Mouse (Mus musculus) liver, embryonic 15.5 days (tissue): ENCODE measurements around the gene Adarb1. TPM values are rescaled to one million over a fixed set of nuclear protein-coding genes. Genes with fewer than 3 reads are reported as not detected.

ENCODE experiments used
- ATAC-seq: fragments of 200-750 bp; cut with Nextera tagmentation; 2 replicates; pipeline ENCODE4 v1.8.0; 2017; ENCODE audit warnings: moderate number of reproducible peaks, mild to moderate bottlenecking, moderate library complexity; ENCODE audit not compliant: insufficient read depth
- H3K27ac ChIP-seq: fragments of 300-500 bp; sonication (generic); replicated peaks from 2 replicates; pipeline ENCODE4 v1.5.1; 2015; ENCODE audit warnings: mild to moderate bottlenecking, inconsistent platforms
- H3K27me3 ChIP-seq: fragments of 300-500 bp; sonication (generic); 2 replicates; pipeline ENCODE4 v1.6.1; 2015; ENCODE audit warnings: mild to moderate bottlenecking, inconsistent platforms
- H3K36me3 ChIP-seq: fragments of 300-500 bp; sonication (generic); replicated peaks from 2 replicates; pipeline ENCODE4 v1.6.1; 2015; ENCODE audit warnings: moderate library complexity, mild to moderate bottlenecking, inconsistent platforms
- H3K4me1 ChIP-seq: fragments of 300-500 bp; sonication (generic); replicated peaks from 2 replicates; pipeline ENCODE4 v1.6.1; 2015; ENCODE audit warnings: inconsistent platforms
- H3K4me2 ChIP-seq: fragments of 300-500 bp; sonication (generic); 2 replicates; pipeline ENCODE4 v1.6.1; 2015; ENCODE audit warnings: moderate library complexity, mild to moderate bottlenecking, inconsistent platforms
- H3K4me3 ChIP-seq: fragments of 300-500 bp; sonication (generic); replicated peaks from 2 replicates; pipeline ENCODE4 v1.5.1; 2015; ENCODE audit warnings: mild to moderate bottlenecking, inconsistent platforms
- H3K9ac ChIP-seq: fragments of 300-500 bp; sonication (generic); 2 replicates; pipeline ENCODE4 v1.6.1; 2015; ENCODE audit warnings: moderate library complexity, mild to moderate bottlenecking, inconsistent platforms
- H3K9me3 ChIP-seq: fragments of 300-500 bp; sonication (generic); replicated peaks from 2 replicates; pipeline ENCODE4 v1.6.1; 2016; ENCODE audit warnings: inconsistent platforms
- WGBS: fragments of 180-500 bp; shearing (Covaris S2); methylation state at CpG from one replicate; pipeline ENCODE4 v1.1.7; 2015; ENCODE audit warnings: mixed read lengths; ENCODE audit not compliant: insufficient replicate concordance; 5-methylcytosine and 5-hydroxymethylcytosine counted together
- polyA plus RNA-seq: library from polyadenylated mRNA; unstranded; fragments of >200 nt; fragmentation: Nextera tagmentation; extraction: Ambion mirVana; gene quantifications from 2 replicates; pipeline ENCODE4 v1.2.1, GENCODE M21; 2015

Adarb1 gene
- polyA plus RNA-seq, 1 experiment from 2014 or later = 1.6 TPM

DNA sequence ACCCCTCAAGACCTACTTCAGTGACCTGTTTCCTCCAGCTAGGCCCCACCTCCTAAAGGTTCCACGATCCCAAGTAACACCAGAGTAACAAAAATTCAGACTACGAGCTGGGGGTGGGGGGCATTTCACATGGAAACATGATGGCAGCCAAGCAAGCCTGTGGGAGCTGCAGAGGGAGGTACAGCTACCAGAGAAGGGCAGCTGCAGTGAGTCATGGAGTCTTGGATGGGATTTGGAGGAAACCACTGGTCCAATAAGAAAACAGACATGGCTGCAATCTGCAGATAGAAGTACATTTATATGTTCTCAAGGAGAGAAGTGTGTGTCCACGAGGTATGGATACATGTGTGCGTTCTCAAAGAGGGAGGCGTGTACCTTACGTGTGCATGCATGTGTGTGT lies 173.3 kb downstream of the Adarb1 start:
- no peak overlapping the region for H3K27ac ChIP-seq
- H3K4me2 ChIP-seq = no peak overlapping the region
- peaks cover 16% of the 10 kb centered on the region for H3K4me1 ChIP-seq
- no peak overlapping the region for H3K4me3 ChIP-seq
- peaks cover 14% of the 10 kb centered on the region; the same call in 1 of the 2 replicates for H3K27me3 ChIP-seq
- no peaks in the 10 kb centered on the region for H3K36me3 ChIP-seq
- no peak for ATAC-seq
- H3K9me3 ChIP-seq = no peaks in the 10 kb centered on the region
- H3K9ac ChIP-seq = no peak overlapping the region
- 79% methylated on average over 6 of the region's 6 CpGs for WGBS

DNA sequence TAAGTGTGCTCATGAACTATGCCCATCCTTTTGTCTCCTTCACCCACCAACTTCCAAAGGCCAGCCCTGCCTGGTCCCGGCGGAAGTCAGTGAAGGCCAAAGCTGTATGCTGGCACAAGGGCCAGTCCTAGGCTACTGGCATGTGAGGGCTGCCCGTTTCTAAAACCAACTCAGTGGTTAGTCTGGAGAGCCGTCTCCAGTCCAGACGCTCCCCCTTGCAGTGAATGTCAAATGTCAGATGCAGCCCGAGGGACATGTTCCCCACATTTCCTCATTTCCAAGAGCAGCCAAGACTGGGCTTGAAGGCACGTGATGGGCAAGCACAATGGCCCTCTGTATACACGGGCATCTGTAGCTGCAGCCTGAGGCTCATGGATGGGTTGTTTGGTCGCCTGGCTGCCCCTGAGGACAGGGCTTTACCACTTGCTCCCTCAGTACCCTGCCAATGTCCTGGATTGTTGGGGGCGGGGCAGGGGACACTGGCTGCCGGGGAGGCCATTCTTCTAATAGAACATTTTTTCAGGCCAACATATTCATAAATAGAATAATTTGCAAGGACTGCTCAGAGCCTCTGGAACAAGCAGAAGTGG lies 174.4 kb downstream of the Adarb1 start:
- 59% methylated on average over 11 of the region's 11 CpGs for WGBS
- H3K27ac ChIP-seq = no peak overlapping the region
- ATAC-seq = no peak

GRCm38 (mm10) chr10:77242871-77243270 lies 175.2 kb downstream of the Adarb1 start:
- Histone ChIP-seq H3K9ac (no peak overlapping the region), H3K4me2 (no peak overlapping the region), H3K4me3 (no peak overlapping the region), H3K4me1 (peaks cover 20% of the 10 kb centered on the region), H3K36me3 (no peaks in the 10 kb centered on the region), H3K27ac (no peak overlapping the region), H3K9me3 (no peaks in the 10 kb centered on the region), H3K27me3 (peaks cover 14% of the 10 kb centered on the region; the same call in 1 of the 2 replicates)
- peak; percentile 57 for ATAC-seq
- WGBS = 52% methylated on average over 14 of the region's 14 CpGs

More for the DNA sequence above, 174.4 kb downstream of the Adarb1 start:
- peaks cover 14% of the 10 kb centered on the region; the same call in 1 of the 2 replicates for H3K27me3 ChIP-seq
- H3K9ac ChIP-seq = no peak overlapping the region
- H3K9me3 ChIP-seq = no peaks in the 10 kb centered on the region
- H3K4me1 ChIP-seq = peaks cover 16% of the 10 kb centered on the region
- no peak overlapping the region for H3K4me3 ChIP-seq
- H3K36me3 ChIP-seq = no peaks in the 10 kb centered on the region
- no peak overlapping the region for H3K4me2 ChIP-seq

GRCm38 (mm10) chr10:77242396-77242795 lies 175.7 kb downstream of the Adarb1 start:
- peaks cover 14% of the 10 kb centered on the region; the same call in 1 of the 2 replicates for H3K27me3 ChIP-seq
- no peak overlapping the region for H3K4me3 ChIP-seq
- 60% methylated on average over 3 of the region's 3 CpGs for WGBS
- no peaks in the 10 kb centered on the region for H3K36me3 ChIP-seq
- peaks cover 25% of the 10 kb centered on the region for H3K4me1 ChIP-seq
- H3K4me2 ChIP-seq = no peak overlapping the region
- no peak overlapping the region for H3K9ac ChIP-seq
- no peaks in the 10 kb centered on the region for H3K9me3 ChIP-seq
- no peak overlapping the region for H3K27ac ChIP-seq
- 0 out of 2 replicates have a peak, but pooled peaks have one; percentile 26 for ATAC-seq

GRCm38 (mm10) chr10:77240764-77241163 lies 177.3 kb downstream of the Adarb1 start:
- WGBS = 73% methylated on average over 8 of the region's 8 CpGs
- H3K9ac ChIP-seq = no peak overlapping the region
- H3K27ac ChIP-seq = no peak overlapping the region
- no peak overlapping the region for H3K4me2 ChIP-seq
- H3K9me3 ChIP-seq = no peaks in the 10 kb centered on the region
- peaks cover 26% of the 10 kb centered on the region for H3K4me1 ChIP-seq
- H3K27me3 ChIP-seq = peaks cover 11% of the 10 kb centered on the region; the same call in 1 of the 2 replicates
- no peak overlapping the region for H3K4me3 ChIP-seq
- no peaks in the 10 kb centered on the region for H3K36me3 ChIP-seq
- no peak for ATAC-seq

Other genes starting within 250 kb of the Adarb1 start
- gene Pofut2, start 159.1 kb downstream of the Adarb1 start, polyA plus RNA-seq = 23.8 and 27.2 TPM in 2 replicates
- gene Fam207a, start 97.5 kb upstream of the Adarb1 start, polyA plus RNA-seq = 14.9 and 16.0 TPM in 2 replicates
- 17.1 and 18.5 TPM in 2 replicates for gene Itgb2, start 112.0 kb upstream of the Adarb1 start, polyA plus RNA-seq
- 79.6 and 89.2 TPM in 2 replicates for gene Pttg1ip, start 163.4 kb upstream of the Adarb1 start, polyA plus RNA-seq
- 91.2 and 93.4 TPM in 2 replicates for gene Sumo3, start 187.8 kb upstream of the Adarb1 start, polyA plus RNA-seq
- gene Gm49325, start 187.9 kb upstream of the Adarb1 start, polyA plus RNA-seq = 0.82 TPM in 1 of 2 replicates, not detected in the other
- 47.0 and 58.0 TPM in 2 replicates for gene Ube2g2, start 204.0 kb upstream of the Adarb1 start, polyA plus RNA-seq